Mouse (Mus musculus): ENCODE measurements around the gene Slc36a3. TPM values are rescaled to one million over a fixed set of nuclear protein-coding genes. Genes with fewer than 3 reads are reported as not detected.

Slc36a3 gene
- polyA plus RNA-seq, 1 experiment from 2014 or later: not detected

- 92% methylated on average over 3 of the region's 3 CpGs for WGBS
- H3K27me3 ChIP-seq (ENCODE audit: control insufficient read depth, insufficient read depth, low read length): no peaks in the 10 kb centered on the region
- no peak for ATAC-seq (ENCODE audit: low FRiP score, low TSS enrichment)
Observed at GRCm38 (mm10) chr11:55179856-55180255, 28.3 kb upstream of the Slc36a3 start.

GRCm38 (mm10) chr11:55178830-55179229, 27.3 kb upstream of the Slc36a3 start:
- Histone ChIP-seq H3K4me1 (ENCODE audit: control insufficient read depth, insufficient read depth, low read length) (no peaks in the 10 kb centered on the region), H3K4me3 (replicated peaks; ENCODE audit: low read depth, low read length) (no peak overlapping the region), H3K9ac (replicated peaks; ENCODE audit: low read length) (no peak overlapping the region), H3K9me3 (ENCODE audit: control insufficient read depth, low read length) (no peaks in the 10 kb centered on the region), H3K27me3 (ENCODE audit: control insufficient read depth, insufficient read depth, low read length) (no peaks in the 10 kb centered on the region), H3K36me3 (ENCODE audit: control insufficient read depth, insufficient read depth, low read length) (no peaks in the 10 kb centered on the region), H3K4me2 (ENCODE audit: low read length) (no peak overlapping the region), H3K27ac (replicated peaks; ENCODE audit: low read depth, low read length) (no peak overlapping the region)
- 88% methylated on average over 4 of the region's 4 CpGs for WGBS
- DNase-seq (no peak), ATAC-seq (ENCODE audit: low FRiP score, low TSS enrichment) (no peak)

More at GRCm38 (mm10) chr11:55179856-55180255, 28.3 kb upstream of the Slc36a3 start:
- Histone ChIP-seq H3K4me3 (replicated peaks; ENCODE audit: low read depth, low read length) (no peak overlapping the region), H3K36me3 (ENCODE audit: control insufficient read depth, insufficient read depth, low read length) (no peaks in the 10 kb centered on the region), H3K4me2 (ENCODE audit: low read length) (no peak overlapping the region), H3K9me3 (ENCODE audit: control insufficient read depth, low read length) (no peaks in the 10 kb centered on the region), H3K27ac (replicated peaks; ENCODE audit: low read depth, low read length) (no peak overlapping the region), H3K4me1 (ENCODE audit: control insufficient read depth, insufficient read depth, low read length) (no peaks in the 10 kb centered on the region), H3K9ac (replicated peaks; ENCODE audit: low read length) (no peak overlapping the region)
- no peak for DNase-seq

DNA sequence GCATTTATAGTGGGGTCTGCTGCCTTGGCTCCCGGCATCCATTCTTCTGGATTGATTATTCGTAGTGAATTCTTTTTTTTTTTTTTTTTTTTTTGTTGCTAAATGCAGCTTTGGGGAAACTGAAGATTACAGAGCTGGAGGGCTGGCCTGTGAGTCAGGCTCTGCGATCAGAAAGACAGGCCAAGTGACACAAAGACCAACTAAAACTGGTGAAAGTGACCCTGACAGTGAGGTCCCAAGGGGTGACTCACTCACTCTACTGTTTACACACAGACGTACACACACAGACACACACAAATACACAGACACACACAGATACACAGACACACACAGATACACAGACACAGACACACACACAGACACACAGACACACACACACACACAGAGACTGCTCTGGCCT, 19.0 kb upstream of the Slc36a3 start:
- DNase-seq (no peak), ATAC-seq (ENCODE audit: low FRiP score, low TSS enrichment) (no peak)
- Histone ChIP-seq H3K4me2 (ENCODE audit: low read length) (no peak overlapping the region), H3K27me3 (ENCODE audit: control insufficient read depth, insufficient read depth, low read length) (no peaks in the 10 kb centered on the region), H3K36me3 (ENCODE audit: control insufficient read depth, insufficient read depth, low read length) (no peaks in the 10 kb centered on the region), H3K27ac (replicated peaks; ENCODE audit: low read depth, low read length) (no peak overlapping the region), H3K4me1 (ENCODE audit: control insufficient read depth, insufficient read depth, low read length) (no peaks in the 10 kb centered on the region), H3K9me3 (ENCODE audit: control insufficient read depth, low read length) (no peaks in the 10 kb centered on the region), H3K9ac (replicated peaks; ENCODE audit: low read length) (no peak overlapping the region), H3K4me3 (replicated peaks; ENCODE audit: low read depth, low read length) (no peak overlapping the region)
- WGBS: 72% methylated on average over 4 of the region's 4 CpGs

- DNase-seq (no peak), ATAC-seq (ENCODE audit: low FRiP score, low TSS enrichment) (no peak)
- WGBS: 90% methylated on average over 6 of the region's 6 CpGs
- Histone ChIP-seq H3K9ac (replicated peaks; ENCODE audit: low read length) (no peak overlapping the region), H3K27me3 (ENCODE audit: control insufficient read depth, insufficient read depth, low read length) (no peaks in the 10 kb centered on the region), H3K4me2 (ENCODE audit: low read length) (no peak overlapping the region), H3K36me3 (ENCODE audit: control insufficient read depth, insufficient read depth, low read length) (no peaks in the 10 kb centered on the region), H3K4me1 (ENCODE audit: control insufficient read depth, insufficient read depth, low read length) (no peaks in the 10 kb centered on the region), H3K27ac (replicated peaks; ENCODE audit: low read depth, low read length) (no peak overlapping the region), H3K9me3 (ENCODE audit: control insufficient read depth, low read length) (no peaks in the 10 kb centered on the region), H3K4me3 (replicated peaks; ENCODE audit: low read depth, low read length) (no peak overlapping the region)
Observed at GRCm38 (mm10) chr11:55168914-55169313, 17.4 kb upstream of the Slc36a3 start.

GRCm38 (mm10) chr11:55168504-55168903, 17.0 kb upstream of the Slc36a3 start:
- WGBS: 89% methylated on average over 4 of the region's 4 CpGs
- H3K4me2 ChIP-seq (ENCODE audit: low read length): no peak overlapping the region
- H3K4me1 ChIP-seq (ENCODE audit: control insufficient read depth, insufficient read depth, low read length): no peaks in the 10 kb centered on the region
- no peak overlapping the region for H3K9ac ChIP-seq (replicated peaks; ENCODE audit: low read length)
- H3K4me3 ChIP-seq (replicated peaks; ENCODE audit: low read depth, low read length): no peak overlapping the region
- H3K27ac ChIP-seq (replicated peaks; ENCODE audit: low read depth, low read length): no peak overlapping the region
- ATAC-seq (ENCODE audit: low FRiP score, low TSS enrichment) (no peak), DNase-seq (no peak)
- H3K36me3 ChIP-seq (ENCODE audit: control insufficient read depth, insufficient read depth, low read length): no peaks in the 10 kb centered on the region
- no peaks in the 10 kb centered on the region for H3K27me3 ChIP-seq (ENCODE audit: control insufficient read depth, insufficient read depth, low read length)
- H3K9me3 ChIP-seq (ENCODE audit: control insufficient read depth, low read length): no peaks in the 10 kb centered on the region

DNA sequence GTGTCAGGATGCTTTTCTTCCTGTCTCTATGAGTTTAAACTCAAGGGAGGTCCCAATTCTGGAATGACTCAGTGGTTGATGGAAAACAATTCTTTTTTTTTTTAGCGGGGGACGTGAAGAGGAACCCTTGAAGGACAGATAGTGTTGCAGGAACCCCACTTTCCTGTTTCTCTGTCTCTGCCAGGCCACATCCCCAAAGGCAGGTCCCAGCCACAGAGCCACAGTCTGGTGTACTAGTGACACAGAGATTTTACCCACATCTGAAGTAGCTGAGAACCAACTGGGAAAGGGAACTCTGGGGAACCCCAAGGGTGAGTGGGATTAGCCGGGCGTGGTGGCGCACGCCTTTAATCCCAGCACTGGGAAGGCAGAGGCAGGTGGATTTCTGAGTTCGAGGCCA, 14.2 kb upstream of the Slc36a3 start:
- Histone ChIP-seq H3K27me3 (ENCODE audit: control insufficient read depth, insufficient read depth, low read length) (no peaks in the 10 kb centered on the region), H3K9me3 (ENCODE audit: control insufficient read depth, low read length) (no peaks in the 10 kb centered on the region), H3K4me1 (ENCODE audit: control insufficient read depth, insufficient read depth, low read length) (no peaks in the 10 kb centered on the region), H3K36me3 (ENCODE audit: control insufficient read depth, insufficient read depth, low read length) (no peaks in the 10 kb centered on the region), H3K4me3 (replicated peaks; ENCODE audit: low read depth, low read length) (no peak overlapping the region), H3K27ac (replicated peaks; ENCODE audit: low read depth, low read length) (no peak overlapping the region), H3K4me2 (ENCODE audit: low read length) (no peak overlapping the region), H3K9ac (replicated peaks; ENCODE audit: low read length) (no peak overlapping the region)
- DNase-seq (no peak), ATAC-seq (ENCODE audit: low FRiP score, low TSS enrichment) (no peak)
- 92% methylated on average over 7 of the region's 7 CpGs for WGBS

DNA sequence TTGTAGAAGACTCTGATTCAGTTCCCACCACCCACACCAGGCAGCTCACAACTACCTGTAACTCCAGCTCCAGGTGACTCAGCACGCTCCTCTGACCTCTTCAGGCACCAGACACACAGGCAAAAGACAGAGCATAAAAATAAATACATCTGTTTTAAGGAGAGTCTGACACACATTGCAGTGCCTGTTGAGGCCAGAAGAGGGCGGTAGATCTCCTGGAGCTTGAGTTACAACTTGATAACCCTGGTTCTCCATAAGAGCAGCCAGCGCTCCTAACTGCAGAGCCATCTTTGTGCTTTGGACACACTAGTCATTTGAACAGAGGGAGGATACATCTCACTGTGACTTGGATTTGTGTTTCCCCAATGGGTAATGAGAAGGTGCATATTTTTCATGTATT, 13.2 kb upstream of the Slc36a3 start:
- Histone ChIP-seq H3K27ac (replicated peaks; ENCODE audit: low read depth, low read length) (no peak overlapping the region), H3K27me3 (ENCODE audit: control insufficient read depth, insufficient read depth, low read length) (no peaks in the 10 kb centered on the region), H3K36me3 (ENCODE audit: control insufficient read depth, insufficient read depth, low read length) (no peaks in the 10 kb centered on the region), H3K4me3 (replicated peaks; ENCODE audit: low read depth, low read length) (no peak overlapping the region), H3K4me2 (ENCODE audit: low read length) (no peak overlapping the region), H3K9ac (replicated peaks; ENCODE audit: low read length) (no peak overlapping the region), H3K4me1 (ENCODE audit: control insufficient read depth, insufficient read depth, low read length) (no peaks in the 10 kb centered on the region), H3K9me3 (ENCODE audit: control insufficient read depth, low read length) (no peaks in the 10 kb centered on the region)
- DNase-seq: peak; percentile 5
- 53% methylated on average over 3 of the region's 3 CpGs for WGBS
- ATAC-seq (ENCODE audit: low FRiP score, low TSS enrichment): no peak

DNA sequence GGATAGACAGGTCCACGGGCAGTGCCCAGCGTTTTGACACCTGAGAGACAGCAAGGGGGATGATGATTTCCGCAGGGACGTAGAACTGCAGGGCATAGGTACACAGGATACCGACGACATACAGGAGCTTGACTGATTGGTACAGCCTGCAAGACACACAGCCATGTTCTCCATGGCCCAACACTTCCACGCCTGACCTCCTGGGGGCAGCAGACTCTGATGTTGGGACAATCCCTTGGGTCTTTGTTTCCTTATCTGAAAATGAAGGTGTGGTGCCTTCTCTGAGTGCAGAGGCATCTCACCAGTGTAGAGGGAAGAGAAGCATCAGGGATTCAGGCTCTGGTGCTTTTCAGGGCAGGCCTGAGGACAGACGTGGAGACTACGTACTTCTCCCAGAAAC, 11.2 kb upstream of the Slc36a3 start:
- 57% methylated on average over 9 of the region's 9 CpGs for WGBS
- ATAC-seq (ENCODE audit: low FRiP score, low TSS enrichment): no peak
- Histone ChIP-seq H3K4me3 (replicated peaks; ENCODE audit: low read depth, low read length) (no peak overlapping the region), H3K27me3 (ENCODE audit: control insufficient read depth, insufficient read depth, low read length) (no peaks in the 10 kb centered on the region), H3K4me2 (ENCODE audit: low read length) (no peak overlapping the region), H3K27ac (replicated peaks; ENCODE audit: low read depth, low read length) (no peak overlapping the region), H3K9me3 (ENCODE audit: control insufficient read depth, low read length) (no peaks in the 10 kb centered on the region), H3K9ac (replicated peaks; ENCODE audit: low read length) (no peak overlapping the region), H3K4me1 (ENCODE audit: control insufficient read depth, insufficient read depth, low read length) (no peaks in the 10 kb centered on the region), H3K36me3 (ENCODE audit: control insufficient read depth, insufficient read depth, low read length) (no peaks in the 10 kb centered on the region)
- DNase-seq: peak; percentile 32

- WGBS: 51% methylated on average over 13 of the region's 13 CpGs
- DNase-seq: peak; percentile 80
Observed at GRCm38 (mm10) chr11:55158785-55159359, 7.4 kb upstream of the Slc36a3 start.

More at GRCm38 (mm10) chr11:55158785-55159359, 7.4 kb upstream of the Slc36a3 start:
- ATAC-seq (ENCODE audit: low FRiP score, low TSS enrichment): no peak
- Histone ChIP-seq H3K36me3 (ENCODE audit: control insufficient read depth, insufficient read depth, low read length) (no peaks in the 10 kb centered on the region), H3K4me1 (ENCODE audit: control insufficient read depth, insufficient read depth, low read length) (no peaks in the 10 kb centered on the region), H3K4me2 (ENCODE audit: low read length) (no peak overlapping the region), H3K9ac (replicated peaks; ENCODE audit: low read length) (no peak overlapping the region), H3K4me3 (replicated peaks; ENCODE audit: low read depth, low read length) (no peak overlapping the region), H3K9me3 (ENCODE audit: control insufficient read depth, low read length) (no peaks in the 10 kb centered on the region), H3K27ac (replicated peaks; ENCODE audit: low read depth, low read length) (no peak overlapping the region), H3K27me3 (ENCODE audit: control insufficient read depth, insufficient read depth, low read length) (no peaks in the 10 kb centered on the region)

Data from midbrain, embryonic 14.5 days (tissue).